Mouse (Mus musculus): ENCODE data around the gene Stk16. TPM values are rescaled to one million over a fixed set of nuclear protein-coding genes. Genes with fewer than 3 reads are reported as not detected.

Stk16 gene
- total and polyA plus RNA-seq, 3 experiments = 48.6 to 67.3 (median 60.6) TPM

DNA sequence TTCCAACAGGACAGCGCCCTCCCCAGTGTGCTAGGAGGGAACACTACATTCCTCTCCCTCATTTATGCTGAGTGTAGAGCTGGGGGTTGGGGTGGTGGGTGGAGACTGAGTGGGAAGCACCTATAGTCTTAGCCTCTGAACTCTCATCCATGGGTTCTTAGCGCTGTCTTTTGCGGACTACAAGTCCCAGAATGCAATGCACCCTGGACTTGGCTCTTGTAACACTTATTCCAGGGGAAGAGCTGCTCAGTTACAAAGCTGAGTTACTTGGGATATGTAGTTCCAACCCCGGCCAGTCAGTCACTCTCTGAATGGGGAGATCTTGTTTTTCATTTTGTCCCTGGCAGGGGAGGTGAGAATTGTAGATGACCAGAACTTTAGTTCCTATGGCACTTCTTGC, 34.2 kb downstream of the Stk16 start:
- no peak for TF ChIP-seq POLR2A (IDR thresholded peaks at IDR 0.05; ENCODE audit: low read depth, low read length)
- TF ChIP-seq HCFC1 (IDR thresholded peaks at IDR 0.05; ENCODE audit: low read depth, low read length) = peak; percentile 79
- in situ Hi-C loops (cut with MboI; ENCODE audit: low pct_ligation_motif_present, low pct_unique_long_range_greater_than_20kb, low sequenced_read_pairs) (no loop called here), dilution Hi-C loops (cut with MboI; ENCODE audit: extremely low pct_ligation_motif_present, extremely low pct_unique_long_range_greater_than_20kb, low sequenced_read_pairs) (no loop called here)
- Histone ChIP-seq H3K79me2 (replicated peaks; ENCODE audit: control insufficient read depth, extremely low read depth, insufficient read depth, poor library complexity, severe bottlenecking) (no peaks in the 10 kb centered on the region), H3K36me3 (replicated peaks in 1 of 2; ENCODE audit: control insufficient read depth in 1 of 2, insufficient read depth in 1 of 2, low read length in 1 of 2) (peaks cover 31 to 70% of the 10 kb centered on the region in 2 experiments), H3K27me3 (replicated peaks) (no peaks in the 10 kb centered on the region), H3K4me2 (ENCODE audit: insufficient read depth, low read depth, poor library complexity, severe bottlenecking) (no peak overlapping the region), H3K4me3 (replicated peaks in 1 of 3; ENCODE audit: low read depth in 2 of 3, low read length in 2 of 3, poor library complexity in 1 of 3) (no peak overlapping the region), H3K9ac (ENCODE audit: insufficient read depth, low read depth) (no peak overlapping the region), H3K27ac (ENCODE audit: insufficient read depth, low read depth) (no peak overlapping the region), H3K4me1 (ENCODE audit: control insufficient read depth in 1 of 2, insufficient read depth in 2 of 2) (peaks cover 0 to 11% of the 10 kb centered on the region in 2 experiments; a peak in 2 of 4 replicates), H3K9me3 (replicated peaks; ENCODE audit: low read length) (no peaks in the 10 kb centered on the region)
- no peak for DNase-seq (ENCODE audit: extremely low read depth)

DNA sequence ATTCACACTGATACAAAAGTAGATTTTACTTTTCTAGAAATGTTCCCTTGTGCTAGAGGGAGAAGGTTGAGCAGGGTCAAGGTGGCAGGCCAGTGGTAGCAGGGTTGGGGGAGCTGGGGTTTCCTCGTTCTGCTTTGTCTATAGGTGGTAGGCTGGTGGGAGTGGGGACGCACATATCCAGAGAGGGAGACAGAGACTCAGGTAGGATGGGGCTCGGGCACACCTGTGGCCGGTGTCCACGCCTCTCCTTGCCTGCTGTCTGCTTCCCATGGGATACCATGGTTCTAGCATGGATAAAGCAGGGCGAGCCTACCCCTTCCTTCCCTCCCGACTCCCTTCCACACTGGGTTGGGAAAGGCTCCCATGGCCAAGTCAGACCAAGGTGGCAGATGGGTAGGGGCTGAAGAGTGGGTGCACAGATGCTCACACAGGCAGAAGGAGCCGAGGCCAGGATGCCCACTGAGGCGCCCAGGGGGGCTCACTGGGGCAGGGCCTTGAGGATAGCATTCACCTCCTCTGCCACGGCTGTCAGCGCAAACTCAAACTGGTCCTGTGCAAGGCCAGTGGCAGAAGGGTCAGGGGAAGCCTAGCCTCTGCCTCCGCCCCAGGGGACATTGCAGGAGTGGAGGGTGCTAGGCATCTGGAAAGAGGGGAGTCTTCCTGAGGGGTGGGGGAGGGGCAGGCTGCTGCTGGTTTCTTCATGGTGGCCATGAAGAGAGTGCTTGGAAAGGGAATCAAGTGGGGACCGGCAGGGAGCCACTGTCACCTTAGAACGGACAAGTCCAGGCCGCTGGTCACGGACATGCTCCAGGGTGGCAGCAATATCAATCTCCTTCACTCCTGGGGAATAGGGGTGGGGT, 36.7 kb downstream of the Stk16 start:
- H3K36me3 ChIP-seq (replicated peaks in 1 of 2; ENCODE audit: control insufficient read depth in 1 of 2, insufficient read depth in 1 of 2, low read length in 1 of 2) = peaks cover 21 to 51% of the 10 kb centered on the region in 2 experiments
- dilution Hi-C loops (cut with MboI; ENCODE audit: extremely low pct_ligation_motif_present, extremely low pct_unique_long_range_greater_than_20kb, low sequenced_read_pairs) = no loop called here

DNA sequence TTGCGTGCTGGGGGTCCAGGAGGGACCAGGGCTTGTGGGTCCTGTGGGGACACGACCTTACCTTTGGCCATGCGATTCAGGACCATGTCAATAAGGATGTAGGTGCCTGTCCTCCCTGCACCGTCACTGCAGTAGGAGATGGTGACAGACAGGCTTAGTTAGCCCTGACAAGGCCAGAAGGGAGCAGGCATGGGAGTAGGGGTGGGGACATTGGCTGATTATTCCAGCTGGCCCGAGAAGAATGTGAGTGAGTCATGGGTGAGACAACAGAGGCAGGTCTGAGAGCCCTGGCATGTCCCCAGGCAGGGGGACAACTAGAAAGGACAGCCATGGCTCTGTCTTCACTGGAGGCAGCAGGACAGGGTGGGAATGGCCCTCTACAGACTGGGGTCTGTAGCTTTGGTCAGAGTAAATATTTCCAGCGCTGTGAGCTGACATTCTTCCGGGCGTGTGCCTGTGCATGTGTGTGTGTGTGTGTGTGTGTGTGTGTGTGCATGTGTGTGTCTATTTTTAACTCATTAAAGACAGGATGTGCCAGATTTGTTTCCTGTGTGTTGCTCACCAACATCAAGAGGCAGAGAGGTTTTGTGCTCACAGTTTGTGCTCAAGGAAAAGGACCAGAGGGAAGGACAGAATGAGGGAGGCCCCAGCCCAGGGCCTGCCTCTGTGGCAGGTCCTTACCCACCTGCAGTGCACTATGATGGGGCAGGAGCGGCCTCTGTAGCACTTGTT, 37.6 kb downstream of the Stk16 start:
- dilution Hi-C loops (cut with MboI; ENCODE audit: extremely low pct_ligation_motif_present, extremely low pct_unique_long_range_greater_than_20kb, low sequenced_read_pairs) (no loop called here), in situ Hi-C loops (cut with MboI; ENCODE audit: low pct_ligation_motif_present, low pct_unique_long_range_greater_than_20kb, low sequenced_read_pairs) (no loop called here)
- peaks cover 6 to 26% of the 10 kb centered on the region in 2 experiments for H3K4me1 ChIP-seq (ENCODE audit: control insufficient read depth in 1 of 2, insufficient read depth in 2 of 2)
- DNase-seq (ENCODE audit: extremely low read depth) = no peak
- no peak overlapping the region for H3K4me2 ChIP-seq (ENCODE audit: insufficient read depth, low read depth, poor library complexity, severe bottlenecking)
- H3K27ac ChIP-seq (ENCODE audit: insufficient read depth, low read depth) = no peak overlapping the region
- no peaks in the 10 kb centered on the region for H3K9me3 ChIP-seq (replicated peaks; ENCODE audit: low read length)
- H3K79me2 ChIP-seq (replicated peaks; ENCODE audit: control insufficient read depth, extremely low read depth, insufficient read depth, poor library complexity, severe bottlenecking) = no peaks in the 10 kb centered on the region
- peaks cover 16 to 43% of the 10 kb centered on the region in 2 experiments for H3K36me3 ChIP-seq (replicated peaks in 1 of 2; ENCODE audit: control insufficient read depth in 1 of 2, insufficient read depth in 1 of 2, low read length in 1 of 2)
- H3K9ac ChIP-seq (ENCODE audit: insufficient read depth, low read depth) = no peak overlapping the region
- TF ChIP-seq E2F4 (IDR thresholded peaks at IDR 0.05; ENCODE audit: insufficient replicate concordance, low read depth, low read length) (no peak), IRF4 (IDR thresholded peaks at IDR 0.05; ENCODE audit: low read depth, low read length) (no peak), RAD21 (IDR thresholded peaks at IDR 0.05; ENCODE audit: low read depth, low read length) (no peak), JUN (IDR thresholded peaks at IDR 0.05; ENCODE audit: insufficient read depth, low read depth, low read length) (no peak), MAZ (IDR thresholded peaks at IDR 0.05; ENCODE audit: low read depth, low read length) (no peak), CHD1 (IDR thresholded peaks at IDR 0.05; ENCODE audit: low read depth, low read length) (no peak), MAX (IDR thresholded peaks at IDR 0.05; ENCODE audit: low read length) (no peak), NRF1 (IDR thresholded peaks at IDR 0.05; ENCODE audit: low read depth, low read length) (no peak), NELFE (IDR thresholded peaks at IDR 0.05; ENCODE audit: low read depth, low read length) (no peak), ETS1 (conservative IDR thresholded peaks at IDR 0.05; ENCODE audit: low read depth, low read length) (no peak), MEF2A (IDR thresholded peaks at IDR 0.05; ENCODE audit: borderline replicate concordance, low read depth, low read length) (no peak), ZC3H11A (IDR thresholded peaks at IDR 0.05; ENCODE audit: low read depth, low read length) (no peak), UBTF (IDR thresholded peaks at IDR 0.05; ENCODE audit: low read depth, low read length) (no peak)
- H3K27me3 ChIP-seq (replicated peaks) = peaks cover 6% of the 10 kb centered on the region
- H3K4me3 ChIP-seq (replicated peaks in 1 of 3; ENCODE audit: low read depth in 2 of 3, low read length in 2 of 3, poor library complexity in 1 of 3) = no peak overlapping the region

More for the DNA sequence above, 36.7 kb downstream of the Stk16 start:
- Histone ChIP-seq H3K79me2 (replicated peaks; ENCODE audit: control insufficient read depth, extremely low read depth, insufficient read depth, poor library complexity, severe bottlenecking) (no peaks in the 10 kb centered on the region), H3K27ac (ENCODE audit: insufficient read depth, low read depth) (no peak overlapping the region), H3K4me3 (replicated peaks in 1 of 3; ENCODE audit: low read depth in 2 of 3, low read length in 2 of 3, poor library complexity in 1 of 3) (no peak overlapping the region), H3K4me2 (ENCODE audit: insufficient read depth, low read depth, poor library complexity, severe bottlenecking) (no peak overlapping the region), H3K27me3 (replicated peaks) (peaks cover 1% of the 10 kb centered on the region), H3K9me3 (replicated peaks; ENCODE audit: low read length) (no peaks in the 10 kb centered on the region), H3K9ac (ENCODE audit: insufficient read depth, low read depth) (no peak overlapping the region), H3K4me1 (ENCODE audit: control insufficient read depth in 1 of 2, insufficient read depth in 2 of 2) (peaks cover 6 to 26% of the 10 kb centered on the region in 2 experiments)
- no peak for DNase-seq (ENCODE audit: extremely low read depth)
- in situ Hi-C loops (cut with MboI; ENCODE audit: low pct_ligation_motif_present, low pct_unique_long_range_greater_than_20kb, low sequenced_read_pairs) = no loop called here
- TF ChIP-seq SMC3 (IDR thresholded peaks at IDR 0.05; ENCODE audit: low read depth, low read length) (no peak), ZNF384 (IDR thresholded peaks at IDR 0.05; ENCODE audit: low read depth, low read length) (no peak), MYC (IDR thresholded peaks at IDR 0.05; ENCODE audit: low read depth, low read length) (no peak), JUND (conservative IDR thresholded peaks at IDR 0.05; ENCODE audit: low read depth, low read length) (no peak), CHD1 (IDR thresholded peaks at IDR 0.05; ENCODE audit: low read depth, low read length) (no peak), IRF4 (IDR thresholded peaks at IDR 0.05; ENCODE audit: low read depth, low read length) (no peak)
